ENCODE assay signal across 9 mouse cellular contexts in the genomic region with DNA sequence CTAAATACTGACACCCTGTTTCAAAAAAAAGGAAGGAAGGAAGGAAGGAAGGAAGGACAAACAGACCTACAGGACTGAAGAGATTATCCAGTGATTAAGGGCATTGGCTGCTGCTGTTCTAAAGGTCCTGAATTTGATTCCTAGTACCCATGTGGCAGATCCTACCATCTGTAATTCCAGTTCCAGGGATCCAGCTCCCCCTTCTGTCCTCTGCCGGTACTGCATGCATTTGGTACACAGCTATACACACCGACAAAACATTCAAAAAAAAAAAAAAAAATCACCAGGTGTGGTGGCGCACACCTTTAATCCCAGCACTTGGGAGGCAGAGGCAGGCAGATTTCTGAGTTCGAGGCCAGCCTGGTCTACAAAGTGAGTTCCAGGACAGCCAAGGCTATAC. TPM values are rescaled to one million over a fixed set of nuclear protein-coding genes. Genes with fewer than 3 reads are reported as not detected.
DNase-seq lines count a peak whose midpoint lies in the region; ATAC-seq lines count a peak whose summit lies in the region.
"Had no signal": no experiment of that assay in that cellular context is flagged by ENCODE, and none has a peak within 500 bp of the region (broad histone marks: within the 10 kb centered on the region; RNA-seq: fewer than 3 reads in every experiment).

No protein-coding gene starts in this region.

- no peak overlapping the region for H3K4me2 ChIP-seq in midbrain, embryonic 13.5 days (replicated peaks)
- H3K4me2 ChIP-seq in liver, embryonic 12.5 days: no peak overlapping the region
- H3K4me2 ChIP-seq: neural tube, embryonic 12.5 days had no signal

- H3K36me3 ChIP-seq in midbrain, embryonic 10.5 days: peaks cover 8% of the 10 kb centered on the region; the same call in 1 of the 2 replicates
- peaks cover 11% of the 10 kb centered on the region for H3K36me3 ChIP-seq in midbrain, embryonic 13.5 days
- H3K36me3 ChIP-seq in liver, embryonic 12.5 days: peaks cover 36% of the 10 kb centered on the region

- no peaks in the 10 kb centered on the region for H3K9me3 ChIP-seq in midbrain, embryonic 10.5 days (replicated peaks)
- H3K9me3 ChIP-seq in midbrain, embryonic 13.5 days: no peaks in the 10 kb centered on the region
- no peaks in the 10 kb centered on the region for H3K9me3 ChIP-seq in liver, embryonic 12.5 days (replicated peaks)
- H3K9me3 ChIP-seq: neural tube, embryonic 12.5 days had no signal

- WGBS in midbrain, embryonic 10.5 days: 78% methylated on average over 4 of the region's 4 CpGs
- 87% methylated on average over 4 of the region's 4 CpGs for WGBS in midbrain, embryonic 13.5 days
- WGBS in liver, embryonic 12.5 days (ENCODE audit: insufficient replicate concordance): 56% methylated on average over 4 of the region's 4 CpGs

- H3K9ac ChIP-seq in midbrain, embryonic 13.5 days (replicated peaks): no peak overlapping the region
- no peak overlapping the region for H3K9ac ChIP-seq in liver, embryonic 12.5 days
- H3K9ac ChIP-seq: neural tube, embryonic 12.5 days had no signal

- no peak overlapping the region for H3K27ac ChIP-seq in midbrain, embryonic 10.5 days (replicated peaks)
- no peak overlapping the region for H3K27ac ChIP-seq in midbrain, embryonic 13.5 days
- no peak overlapping the region for H3K27ac ChIP-seq in liver, embryonic 12.5 days
- H3K27ac ChIP-seq: neural tube, embryonic 12.5 days had no signal

- peak; percentile 48 to 63 for DNase-seq in cerebellum, postnatal 10 days
- DNase-seq in cerebellum, adult 11-12 months: no peak
- DNase-seq in midbrain, embryonic 10.5 days (ENCODE audit: low spot score): peak; percentile 47
- peak; percentile 24 for DNase-seq in c-Kit-positive CD71-positive TER-119-positive erythroid progenitor cells, embryonic 14.5 days (ENCODE audit: low spot score)
- DNase-seq in thymus, postnatal 10 days (ENCODE audit: low spot score in 2 of 2): peak; percentile 14 to 52
- no peak for DNase-seq in ovary, postnatal 14 days (ENCODE audit: low spot score)

- no peak overlapping the region for H3K4me3 ChIP-seq in midbrain, embryonic 10.5 days
- H3K4me3 ChIP-seq in midbrain, embryonic 13.5 days (replicated peaks): no peak overlapping the region
- H3K4me3 ChIP-seq in liver, embryonic 12.5 days: no peak overlapping the region
- H3K4me3 ChIP-seq: neural tube, embryonic 12.5 days had no signal

- ATAC-seq in midbrain, embryonic 13.5 days: no peak
- 0 out of 2 replicates have a peak, but pooled peaks have one; percentile 18 for ATAC-seq in liver, embryonic 12.5 days

- H3K27me3 ChIP-seq in midbrain, embryonic 10.5 days (ENCODE audit: low read depth, poor library complexity, severe bottlenecking): no peaks in the 10 kb centered on the region
- no peaks in the 10 kb centered on the region for H3K27me3 ChIP-seq in midbrain, embryonic 13.5 days
- no peaks in the 10 kb centered on the region for H3K27me3 ChIP-seq in liver, embryonic 12.5 days (replicated peaks)
- H3K27me3 ChIP-seq: neural tube, embryonic 12.5 days had no signal

- H3K4me1 ChIP-seq in midbrain, embryonic 10.5 days: peaks cover 3% of the 10 kb centered on the region; the same call in 1 of the 2 replicates
- H3K4me1 ChIP-seq in midbrain, embryonic 13.5 days (replicated peaks): peaks cover 4% of the 10 kb centered on the region
- H3K4me1 ChIP-seq in liver, embryonic 12.5 days: 0 out of 2 replicates have a peak, but pooled peaks cover 8% of the 10 kb centered on the region

RNA-seq across cellular contexts. Expression of a gene that starts 45.8 kb away (rescaled TPM):
- 9.7 and 10.0 TPM in 2 replicates for polyA plus RNA-seq in midbrain, embryonic 10.5 days (2016; fragmentation: Nextera tagmentation; extraction: Ambion mirVana)
- polyA plus RNA-seq in midbrain, embryonic 13.5 days (2015; fragmentation: Nextera tagmentation; extraction: Ambion mirVana): 13.1 and 16.3 TPM in 2 replicates
- 13.5 and 15.1 TPM in 2 replicates for polyA plus RNA-seq in liver, embryonic 12.5 days (2016; fragmentation: Nextera tagmentation; extraction: Ambion mirVana)

Comparison
In these comparisons a context has a peak if more than half of its experiments do, and no peak if none do; other contexts are left out.
1. DNase-seq: peak in cerebellum, postnatal 10 days (2 of 2), midbrain, embryonic 10.5 days (single experiment), c-Kit-positive CD71-positive TER-119-positive erythroid progenitor cells, embryonic 14.5 days (single experiment) and thymus, postnatal 10 days (2 of 2); none in cerebellum, adult 11-12 months (single experiment) and ovary, postnatal 14 days (single experiment).